Mouse (Mus musculus) heart, embryonic 15.5 days (tissue): ENCODE measurements around the gene Asb5. TPM values are rescaled to one million over a fixed set of nuclear protein-coding genes. Genes with fewer than 3 reads are reported as not detected.
A peak's percentile ranks its signal among the peaks of the same experiment; 100 is the strongest.

ENCODE experiments used
- ATAC-seq: fragments of 200-750 bp; cut with Nextera tagmentation; replicated peaks from 2 replicates; pipeline ENCODE4 v1.8.0; 2017; ENCODE audit warnings: low read depth, moderate TSS enrichment; ENCODE audit not compliant: insufficient number of reproducible peaks, insufficient read depth, low FRiP score
- H3K27ac ChIP-seq: fragments of 300-500 bp; sonication (generic); 2 replicates; pipeline ENCODE4 v1.5.1; 2015; ENCODE audit warnings: mild to moderate bottlenecking, inconsistent platforms
- H3K27me3 ChIP-seq: fragments of 300-500 bp; sonication (generic); 2 replicates; pipeline ENCODE4 v1.6.1; 2015; ENCODE audit warnings: inconsistent platforms
- H3K36me3 ChIP-seq: fragments of 300-500 bp; sonication (generic); 2 replicates; pipeline ENCODE4 v1.6.1; 2015; ENCODE audit warnings: mild to moderate bottlenecking, inconsistent platforms
- H3K4me1 ChIP-seq: fragments of 300-500 bp; sonication (generic); replicated peaks from 2 replicates; pipeline ENCODE4 v1.6.1; 2015; ENCODE audit warnings: inconsistent platforms
- H3K4me2 ChIP-seq: fragments of 300-500 bp; sonication (generic); 2 replicates; pipeline ENCODE4 v1.6.1; 2015; ENCODE audit warnings: inconsistent platforms, mild to moderate bottlenecking, moderate library complexity
- H3K4me3 ChIP-seq: fragments of 300-500 bp; sonication (generic); 2 replicates; pipeline ENCODE4 v1.5.1; 2015; ENCODE audit warnings: mild to moderate bottlenecking, inconsistent platforms
- H3K9ac ChIP-seq: fragments of 300-500 bp; sonication (generic); 2 replicates; pipeline ENCODE4 v1.6.1; 2015; ENCODE audit warnings: mild to moderate bottlenecking, inconsistent platforms
- H3K9me3 ChIP-seq: fragments of 300-500 bp; sonication (generic); replicated peaks from 2 replicates; pipeline ENCODE4 v1.6.1; 2016; ENCODE audit warnings: inconsistent platforms
- WGBS: fragments of 180-500 bp; shearing (Covaris S2); methylation state at CpG from one replicate; pipeline ENCODE4 v1.1.7; 2015; ENCODE audit warnings: mixed read lengths; 5-methylcytosine and 5-hydroxymethylcytosine counted together
- polyA plus RNA-seq: library from polyadenylated mRNA; unstranded; fragments of >200 nt; fragmentation: Nextera tagmentation; extraction: Ambion mirVana; gene quantifications from 2 replicates; pipeline ENCODE4 v1.2.1, GENCODE M21; 2015

Gene Asb5
- polyA plus RNA-seq = 4.9 and 5.2 TPM in 2 replicates

DNA sequence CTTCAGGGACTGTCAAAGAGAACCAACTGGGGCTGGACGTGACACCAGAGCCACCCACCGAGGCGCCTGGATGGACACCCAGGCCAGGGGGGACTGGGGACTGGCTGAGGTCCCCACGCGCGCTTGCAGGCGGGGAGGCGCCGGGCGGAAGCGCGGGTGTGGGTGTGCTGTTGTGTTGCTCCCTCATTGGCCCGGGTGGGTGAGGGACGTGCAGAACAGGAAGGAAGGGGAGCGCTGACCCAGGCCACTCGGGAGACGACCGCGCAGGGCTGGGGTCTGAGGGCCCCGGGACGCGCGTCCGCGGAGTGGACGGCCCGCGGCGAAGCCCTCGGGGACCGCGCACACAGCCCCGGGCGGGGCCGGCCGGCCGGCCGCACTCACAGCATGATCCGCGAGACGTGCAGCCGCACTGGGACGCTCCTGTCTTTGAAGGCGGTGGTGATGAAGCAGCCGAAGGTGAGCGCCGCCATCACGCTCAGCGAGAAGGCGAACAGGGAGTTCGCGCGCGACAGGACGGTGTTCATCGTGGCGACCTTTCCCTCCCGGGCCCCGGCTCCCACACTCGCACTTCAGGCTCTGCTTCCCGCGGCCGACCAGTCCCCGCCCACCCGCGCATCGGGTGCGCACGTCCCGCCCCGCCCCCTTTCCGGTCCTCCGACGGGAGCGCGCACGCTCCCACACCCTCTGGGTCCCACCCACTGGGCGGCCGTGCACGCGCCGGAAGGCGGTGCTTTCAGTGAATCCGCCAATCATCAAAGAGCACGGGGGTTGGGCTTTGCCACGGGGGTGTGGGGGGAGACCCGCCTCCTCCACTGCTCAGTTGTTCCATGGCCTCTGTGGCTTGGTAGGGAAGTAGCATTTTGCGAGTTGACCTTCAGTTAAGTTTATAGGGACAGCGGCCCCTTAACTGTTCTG lies at the start of gene Asb5, which contains the start of gene Spcs3:
TSS of gene Asb5 (plus strand) at position 199 of the 915 bp plus-strand sequence.
TSS of gene Spcs3 (minus strand) at position 617 of the 915 bp plus-strand sequence.
- WGBS = under 1% methylated on average over 87 of the region's 89 CpGs
- peak; percentile 95 for ATAC-seq

DNA sequence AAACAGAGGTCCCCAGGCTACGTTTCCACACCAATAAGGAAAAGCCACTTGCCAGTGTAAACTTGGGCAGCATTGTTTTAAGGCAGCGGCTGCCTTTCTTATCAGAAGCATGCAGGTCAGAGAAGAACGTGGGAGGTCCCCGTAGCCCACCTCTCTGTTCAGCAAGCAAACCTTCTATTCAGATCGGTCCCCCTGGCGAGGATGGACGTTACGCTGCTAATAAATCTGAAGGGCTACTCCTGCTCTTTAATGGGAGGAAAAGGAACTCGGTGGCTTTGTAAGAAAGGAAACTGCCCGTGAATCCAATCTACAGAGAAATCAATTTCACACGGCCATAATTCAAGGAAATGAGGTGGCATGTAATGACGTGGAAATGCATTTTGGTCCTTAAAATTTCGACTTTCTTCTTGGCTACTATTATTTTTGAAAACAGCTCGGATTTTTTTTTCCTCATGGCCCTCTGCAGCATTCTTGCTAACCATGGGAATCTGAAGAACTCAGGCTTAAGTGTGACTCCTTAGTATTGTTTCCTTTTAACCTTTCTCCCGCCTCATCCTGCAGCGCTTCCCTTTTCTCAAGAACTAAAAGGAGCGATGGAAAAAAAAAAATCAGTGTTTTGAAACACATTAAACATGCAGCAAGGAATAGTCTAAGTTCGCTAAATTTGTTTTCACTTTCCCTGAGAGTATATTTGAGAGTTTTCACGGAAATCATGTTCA lies 42.7 kb upstream of the Asb5 start:
- Histone ChIP-seq H3K9me3 (no peaks in the 10 kb centered on the region), H3K36me3 (no peaks in the 10 kb centered on the region), H3K4me3 (peak overlapping the region; percentile 30), H3K27ac (peak overlapping the region; percentile 5; the same call in 1 of the 2 replicates), H3K4me2 (peak overlapping the region; percentile 56), H3K27me3 (no peaks in the 10 kb centered on the region), H3K9ac (no peak overlapping the region), H3K4me1 (no peaks in the 10 kb centered on the region)
- 36% methylated on average over 19 of the region's 19 CpGs for WGBS
- no peak; the same call in 1 of the 2 replicates for ATAC-seq

More for the DNA sequence above, at the start of gene Asb5, which contains the start of gene Spcs3:
- no peaks in the 10 kb centered on the region for H3K36me3 ChIP-seq
- H3K4me1 ChIP-seq = peaks cover 14% of the 10 kb centered on the region
- H3K27ac ChIP-seq = peak within 1 kb of the TSS; percentile 93
- no peaks in the 10 kb centered on the region for H3K9me3 ChIP-seq
- H3K27me3 ChIP-seq = no peaks in the 10 kb centered on the region
- H3K4me3 ChIP-seq = peak within 1 kb of the TSS; percentile 100
- H3K4me2 ChIP-seq = peak within 1 kb of the TSS; percentile 71
- peak within 1 kb of the TSS; percentile 95 for H3K9ac ChIP-seq

DNA sequence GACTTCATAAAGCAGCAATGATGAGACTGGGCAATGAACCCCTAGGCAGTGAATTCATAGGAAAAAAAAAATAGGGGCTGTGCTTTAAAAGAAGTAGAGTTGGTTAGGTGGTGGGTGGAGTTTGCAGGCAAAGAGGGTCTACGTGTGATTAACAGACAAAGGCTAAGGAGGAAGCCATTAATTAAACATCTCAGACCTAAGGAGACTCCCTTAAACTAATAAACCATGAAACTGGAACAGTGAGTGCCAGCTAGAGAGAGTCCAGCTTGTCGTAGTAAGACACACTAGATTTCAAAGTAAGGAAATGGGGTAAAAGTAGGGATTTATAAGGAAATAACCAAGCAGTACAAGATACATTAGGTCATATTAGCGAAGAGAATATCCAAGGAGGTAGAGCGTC lies 40.9 kb upstream of the Asb5 start:
- no peaks in the 10 kb centered on the region for H3K36me3 ChIP-seq
- no peak overlapping the region for H3K9ac ChIP-seq
- H3K27me3 ChIP-seq = no peaks in the 10 kb centered on the region
- no peak for ATAC-seq
- no peaks in the 10 kb centered on the region for H3K9me3 ChIP-seq
- H3K27ac ChIP-seq = no peak overlapping the region
- WGBS = 88% methylated on average over 4 of the region's 4 CpGs
- H3K4me3 ChIP-seq = no peak overlapping the region
- H3K4me1 ChIP-seq = no peaks in the 10 kb centered on the region
- no peak overlapping the region for H3K4me2 ChIP-seq

DNA sequence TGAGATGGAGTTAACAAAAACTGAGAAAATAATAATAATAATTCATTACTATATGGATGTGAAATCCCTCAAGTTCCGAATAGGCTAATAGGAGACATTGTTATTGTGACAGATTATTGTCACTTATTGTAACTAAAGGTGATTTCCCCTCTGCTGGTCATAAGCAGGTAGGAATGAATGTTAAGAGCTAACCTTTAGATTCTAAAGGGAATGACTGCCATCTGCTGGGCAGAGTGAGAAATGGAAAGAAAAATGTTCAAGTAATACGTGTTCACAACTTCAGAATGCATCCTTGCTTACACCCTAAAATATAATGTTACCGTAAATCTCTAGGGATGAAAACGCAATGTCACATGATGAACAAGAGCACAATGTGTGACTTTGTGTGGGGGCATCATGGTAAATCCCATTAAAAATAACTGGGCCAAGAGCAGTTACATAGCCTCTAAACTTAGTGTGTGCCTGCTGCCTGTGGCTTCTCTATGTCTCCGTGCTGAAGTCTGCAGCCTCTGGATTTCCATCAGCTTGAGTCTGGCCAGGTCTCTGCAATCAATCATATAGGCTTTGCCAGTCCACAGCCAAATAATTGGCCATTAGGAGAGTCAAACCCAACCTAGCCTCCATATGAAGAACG lies 38.2 kb upstream of the Asb5 start:
- Histone ChIP-seq H3K4me3 (no peak overlapping the region), H3K9ac (no peak overlapping the region), H3K36me3 (no peaks in the 10 kb centered on the region), H3K4me1 (no peaks in the 10 kb centered on the region), H3K4me2 (no peak overlapping the region), H3K27ac (no peak overlapping the region), H3K27me3 (no peaks in the 10 kb centered on the region), H3K9me3 (no peaks in the 10 kb centered on the region)
- WGBS = 17% methylated on average over 6 of the region's 6 CpGs
- no peak for ATAC-seq

DNA sequence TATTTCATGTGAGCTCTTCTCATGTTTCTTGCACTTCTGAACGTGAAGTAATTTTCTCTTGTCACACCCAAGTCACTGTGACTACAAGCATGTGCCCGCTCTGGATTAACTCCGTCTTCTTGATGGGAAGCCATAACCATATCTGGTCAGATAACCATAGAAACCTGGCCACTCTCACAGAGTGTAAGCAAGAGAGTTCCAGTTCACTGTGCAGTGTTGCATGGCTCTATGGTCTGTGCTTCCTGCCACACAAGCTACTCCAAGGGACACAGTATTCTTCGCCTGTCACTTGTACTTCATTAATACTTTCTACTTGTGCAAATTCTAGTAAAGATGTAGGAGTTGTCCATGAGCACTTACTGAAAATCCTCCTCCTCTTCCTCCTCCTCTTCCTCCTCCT lies 37.4 kb upstream of the Asb5 start:
- Histone ChIP-seq H3K9me3 (no peaks in the 10 kb centered on the region), H3K27me3 (no peaks in the 10 kb centered on the region), H3K4me2 (no peak overlapping the region), H3K4me3 (no peak overlapping the region), H3K9ac (no peak overlapping the region), H3K4me1 (no peaks in the 10 kb centered on the region), H3K36me3 (no peaks in the 10 kb centered on the region), H3K27ac (no peak overlapping the region)
- no peak for ATAC-seq
- 53% methylated on average over 4 of the region's 4 CpGs for WGBS

DNA sequence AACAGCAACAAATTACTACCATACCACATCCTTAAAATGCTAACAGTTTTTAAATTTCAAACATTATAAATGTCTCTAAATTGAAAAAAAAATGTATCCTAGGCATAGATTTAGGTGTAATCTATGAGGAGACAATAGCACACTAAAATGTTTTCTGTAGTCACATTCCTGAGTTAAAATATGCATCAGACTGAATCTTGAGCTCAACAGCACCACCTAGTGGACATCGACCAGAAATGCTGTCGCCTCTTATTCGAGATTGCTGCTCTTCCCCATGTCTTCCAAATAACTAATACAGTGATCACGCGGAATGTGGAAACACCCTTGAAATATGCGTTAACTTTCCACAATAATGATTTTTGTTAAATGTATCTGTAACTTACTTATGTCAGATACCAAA lies 36.3 kb upstream of the Asb5 start:
- H3K27ac ChIP-seq = no peak overlapping the region
- WGBS = 9% methylated on average over 6 of the region's 6 CpGs
- no peak overlapping the region for H3K9ac ChIP-seq
- no peaks in the 10 kb centered on the region for H3K36me3 ChIP-seq
- H3K4me1 ChIP-seq = no peaks in the 10 kb centered on the region
- H3K27me3 ChIP-seq = no peaks in the 10 kb centered on the region
- no peak overlapping the region for H3K4me2 ChIP-seq
- ATAC-seq = no peak
- H3K9me3 ChIP-seq = no peaks in the 10 kb centered on the region
- no peak overlapping the region for H3K4me3 ChIP-seq

DNA sequence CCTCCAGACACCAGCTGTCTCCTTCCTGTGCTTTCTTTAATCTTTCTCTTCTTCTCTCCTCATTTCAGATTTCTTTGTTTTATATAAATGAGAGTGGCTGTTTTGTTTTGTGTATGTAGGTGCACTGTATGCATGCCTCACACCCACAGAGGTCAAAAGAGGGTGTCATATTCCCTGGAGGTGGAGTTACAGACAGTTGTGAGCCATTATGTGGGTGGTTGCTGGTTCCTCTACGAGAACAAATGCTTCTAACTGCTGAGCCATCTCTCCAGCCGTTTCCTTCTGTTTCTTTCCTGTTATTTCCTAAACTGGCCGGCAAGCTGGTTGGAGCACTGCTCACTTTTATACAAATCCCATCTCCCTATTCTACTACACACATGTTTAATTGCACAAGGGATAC lies 35.5 kb upstream of the Asb5 start:
- Histone ChIP-seq H3K4me2 (no peak overlapping the region), H3K27ac (no peak overlapping the region), H3K4me1 (no peaks in the 10 kb centered on the region), H3K9ac (no peak overlapping the region), H3K27me3 (no peaks in the 10 kb centered on the region), H3K36me3 (no peaks in the 10 kb centered on the region), H3K4me3 (no peak overlapping the region), H3K9me3 (no peaks in the 10 kb centered on the region)
- ATAC-seq = no peak
- 42% methylated on average over 3 of the region's 3 CpGs for WGBS

DNA sequence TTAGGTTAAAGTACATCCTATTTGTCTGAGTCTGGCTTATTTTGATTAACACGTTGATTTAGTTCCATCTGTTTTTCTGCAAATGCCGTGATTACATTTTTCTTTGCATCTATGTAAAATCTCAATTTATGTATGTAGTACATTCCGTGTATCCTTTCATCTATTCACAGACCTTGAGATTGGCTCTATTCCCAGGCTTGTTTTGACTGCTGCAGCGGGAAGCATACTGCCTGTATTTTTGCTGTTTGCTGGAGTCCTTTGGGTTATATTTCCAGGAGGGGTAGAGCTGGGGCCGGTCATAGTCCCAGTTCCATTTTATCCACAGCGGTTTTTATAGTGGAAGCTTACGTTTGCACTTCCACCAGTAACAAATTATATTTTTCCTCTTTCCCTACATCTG lies 26.3 kb upstream of the Asb5 start:
- no peaks in the 10 kb centered on the region for H3K27me3 ChIP-seq
- H3K4me1 ChIP-seq = no peaks in the 10 kb centered on the region
- H3K9ac ChIP-seq = no peak overlapping the region
- no peak overlapping the region for H3K27ac ChIP-seq
- H3K4me2 ChIP-seq = no peak overlapping the region
- no peaks in the 10 kb centered on the region for H3K36me3 ChIP-seq
- H3K9me3 ChIP-seq = no peaks in the 10 kb centered on the region
- 61% methylated on average over 7 of the region's 7 CpGs for WGBS
- no peak overlapping the region for H3K4me3 ChIP-seq
- ATAC-seq = no peak

DNA sequence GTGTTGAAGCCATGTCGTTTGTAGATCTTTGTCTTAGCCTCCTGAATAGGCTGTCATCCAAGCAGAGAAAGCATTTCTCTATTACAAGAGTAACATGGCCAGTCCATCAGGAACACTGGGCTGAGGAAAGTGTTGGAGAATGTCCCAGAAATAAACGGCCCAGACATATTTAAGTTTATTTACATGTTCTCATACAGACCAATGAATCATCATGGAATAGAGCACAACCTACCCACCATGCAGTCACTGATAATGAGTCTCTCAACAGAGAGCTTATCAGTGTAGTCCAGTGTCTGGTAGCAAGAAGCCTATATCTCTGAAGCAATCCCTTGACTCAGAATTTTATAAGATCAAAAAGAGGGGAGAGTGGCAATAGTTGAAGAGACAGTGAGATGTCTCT lies 24.3 kb upstream of the Asb5 start:
- no peak overlapping the region for H3K9ac ChIP-seq
- H3K4me3 ChIP-seq = no peak overlapping the region
- H3K27me3 ChIP-seq = no peaks in the 10 kb centered on the region
- no peak for ATAC-seq
- 40% methylated on average over 2 of the region's 2 CpGs for whole genome bisulfite sequencing
- no peaks in the 10 kb centered on the region for H3K9me3 ChIP-seq
- 0 out of 2 replicates have a peak, but pooled peaks cover 3% of the 10 kb centered on the region for H3K4me1 ChIP-seq
- no peak overlapping the region for H3K27ac ChIP-seq
- no peaks in the 10 kb centered on the region for H3K36me3 ChIP-seq
- no peak overlapping the region for H3K4me2 ChIP-seq

DNA sequence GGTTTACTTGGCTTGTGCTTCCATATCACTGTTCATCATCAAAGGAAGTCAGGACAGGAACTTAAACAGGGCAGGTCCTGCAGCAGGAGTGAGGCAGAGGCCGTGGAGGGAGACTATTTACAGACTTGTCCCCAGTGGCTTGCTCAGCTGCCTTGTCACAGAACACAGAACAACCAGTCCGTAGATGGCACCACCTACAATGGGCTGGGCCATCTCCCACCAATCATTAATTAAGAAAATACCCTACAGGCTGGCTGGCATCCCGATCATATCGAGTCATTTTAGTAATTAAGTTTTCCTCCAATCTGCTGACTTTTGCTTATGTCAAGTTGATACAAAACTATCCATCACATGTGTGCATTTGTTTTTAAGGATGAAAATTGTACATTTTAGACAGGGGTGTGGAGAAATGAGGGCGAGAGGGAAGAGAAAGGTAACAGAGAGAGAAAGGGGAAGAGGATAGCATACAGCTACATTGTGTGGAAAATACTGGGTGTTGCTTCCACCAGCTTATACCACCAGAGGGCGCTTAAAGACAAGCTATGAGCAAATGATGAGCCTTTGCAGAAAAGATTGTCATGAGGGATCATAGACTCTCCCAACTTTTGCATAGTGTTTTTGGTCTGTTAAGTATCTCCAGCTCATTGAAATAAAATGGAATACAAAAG lies 21.8 kb upstream of the Asb5 start:
- Histone ChIP-seq H3K36me3 (no peaks in the 10 kb centered on the region), H3K4me3 (no peak overlapping the region), H3K27me3 (no peaks in the 10 kb centered on the region), H3K9ac (no peak overlapping the region), H3K4me1 (0 out of 2 replicates have a peak, but pooled peaks cover 3% of the 10 kb centered on the region), H3K27ac (no peak overlapping the region), H3K4me2 (no peak overlapping the region), H3K9me3 (no peaks in the 10 kb centered on the region)
- no peak for ATAC-seq
- 30% methylated on average over 6 of the region's 6 CpGs for WGBS

DNA sequence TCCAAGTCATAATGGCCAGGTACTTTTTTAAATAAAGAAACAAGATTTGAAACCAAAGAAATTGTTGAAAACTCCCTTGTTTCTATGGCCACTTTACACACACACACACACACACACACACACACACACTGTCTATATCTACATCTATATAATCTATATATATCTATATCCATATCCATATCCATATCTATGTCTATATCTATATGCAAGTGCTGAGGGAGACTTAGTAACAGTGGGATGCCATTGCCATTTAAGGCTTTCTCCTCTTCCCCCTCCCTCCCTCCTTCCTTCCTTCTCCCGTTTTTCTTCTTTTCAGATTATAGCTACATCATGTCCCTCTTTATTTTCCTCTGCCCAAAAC lies 21.3 kb upstream of the Asb5 start:
- Histone ChIP-seq H3K9me3 (no peaks in the 10 kb centered on the region), H3K27me3 (no peaks in the 10 kb centered on the region), H3K4me3 (no peak overlapping the region), H3K9ac (no peak overlapping the region), H3K36me3 (no peaks in the 10 kb centered on the region), H3K4me2 (peak overlapping the region; percentile 61; the same call in 1 of the 2 replicates), H3K27ac (no peak overlapping the region), H3K4me1 (0 out of 2 replicates have a peak, but pooled peaks cover 3% of the 10 kb centered on the region)
- WGBS = 8% methylated on average over 1 of the region's 1 CpGs
- ATAC-seq = no peak
